Mouse (Mus musculus): ENCODE results near the gene Ercc1.

- TF ChIP-seq CTCF (IDR thresholded peaks at IDR 0.05; ENCODE audit: extremely low read depth, insufficient read depth, low read length) (no peak), POLR2A (IDR thresholded peaks at IDR 0.05; ENCODE audit: extremely low read depth, insufficient read depth, low read length) (no peak)
These were observed 3.3 kb upstream of the Ercc1 start for GRCm38 (mm10) chr7:19341250-19341649.

Measured in cortical plate, adult 2 months (tissue).